Comparison of ENCODE assay signal across 14 mouse cellular contexts in genomic region chr7:117419041-117419440, GRCm38 (mm10). TPM values are rescaled to one million over a fixed set of nuclear protein-coding genes. Genes with fewer than 3 reads are reported as not detected.
A peak's percentile ranks its signal among the peaks of the same experiment; 100 is the strongest.
DNase-seq lines count a peak whose midpoint lies in the region; ATAC-seq and TF ChIP-seq lines count a peak whose summit lies in the region.
"Had no signal": no experiment of that assay in that cellular context is flagged by ENCODE, and none has a peak within 500 bp of the region (broad histone marks: within the 10 kb centered on the region; RNA-seq: fewer than 3 reads in every experiment).

No protein-coding gene starts in this region.

- peak; percentile 48 for DNase-seq in embryonic facial prominence, embryonic 14.5 days (ENCODE audit: low spot score)
- DNase-seq in embryonic facial prominence, embryonic 10.5 days (ENCODE audit: low spot score) = no peak
- peak; percentile 28 for DNase-seq in lung, embryonic 14.5 days
- no peak for DNase-seq in lung, adult 18-20 months
- DNase-seq in retina, postnatal 1 day = peak; percentile 65
- no peak for DNase-seq in embryo, embryonic 11 days
- no peak for DNase-seq in cerebellum, adult 11-12 months
- DNase-seq: cerebellum, adult 2 months had no signal

- H3K4me1 ChIP-seq in embryonic facial prominence, embryonic 14.5 days (ENCODE audit: control insufficient read depth, insufficient read depth, low read length) = peaks cover 16% of the 10 kb centered on the region
- peaks cover 26% of the 10 kb centered on the region for H3K4me1 ChIP-seq in embryonic facial prominence, embryonic 10.5 days
- H3K4me1 ChIP-seq in lung, embryonic 14.5 days (ENCODE audit: insufficient read depth) = no peaks in the 10 kb centered on the region
- peaks cover 19% of the 10 kb centered on the region for H3K4me1 ChIP-seq in hindbrain, embryonic 16.5 days (ENCODE audit: control insufficient read depth, insufficient read depth, low read depth, low read length)

- no peaks in the 10 kb centered on the region for H3K27me3 ChIP-seq in embryonic facial prominence, embryonic 14.5 days (replicated peaks; ENCODE audit: control insufficient read depth, insufficient read depth, low read length)
- no peaks in the 10 kb centered on the region for H3K27me3 ChIP-seq in embryonic facial prominence, embryonic 10.5 days (replicated peaks; ENCODE audit: low read depth, poor library complexity, severe bottlenecking)
- no peaks in the 10 kb centered on the region for H3K27me3 ChIP-seq in lung, embryonic 14.5 days (ENCODE audit: insufficient read depth, low read length)
- H3K27me3 ChIP-seq in hindbrain, embryonic 16.5 days (replicated peaks; ENCODE audit: control insufficient read depth, insufficient read depth, low read length) = no peaks in the 10 kb centered on the region
- H3K27me3 ChIP-seq: heart, embryonic 12.5 days; limb, embryonic 15.5 days had no signal

- H3K27ac ChIP-seq in embryonic facial prominence, embryonic 14.5 days (replicated peaks; ENCODE audit: low read depth, low read length) = no peak overlapping the region
- H3K27ac ChIP-seq in embryonic facial prominence, embryonic 10.5 days (replicated peaks) = no peak overlapping the region
- H3K27ac ChIP-seq in lung, embryonic 14.5 days (ENCODE audit: low read depth) = no peak overlapping the region
- H3K27ac ChIP-seq in hindbrain, embryonic 16.5 days (ENCODE audit: low read depth, low read length) = no peak overlapping the region
- H3K27ac ChIP-seq: limb, embryonic 15.5 days; macrophage had no signal

- 0 out of 2 replicates have a peak, but pooled peaks have one; percentile 19 for ATAC-seq in embryonic facial prominence, embryonic 14.5 days (ENCODE audit: low read depth)
- no peak for ATAC-seq in lung, embryonic 14.5 days (ENCODE audit: insufficient read depth)
- ATAC-seq in hindbrain, embryonic 16.5 days = peak; percentile 61

- H3K9me3 ChIP-seq in embryonic facial prominence, embryonic 14.5 days (ENCODE audit: control insufficient read depth, low read length) = no peaks in the 10 kb centered on the region
- H3K9me3 ChIP-seq in embryonic facial prominence, embryonic 10.5 days = no peaks in the 10 kb centered on the region
- no peaks in the 10 kb centered on the region for H3K9me3 ChIP-seq in lung, embryonic 14.5 days (ENCODE audit: low read depth, low read length)
- H3K9me3 ChIP-seq in hindbrain, embryonic 16.5 days (ENCODE audit: control insufficient read depth, low read length) = no peaks in the 10 kb centered on the region
- H3K9me3 ChIP-seq: heart, embryonic 12.5 days; limb, embryonic 15.5 days had no signal

- H3K4me2 ChIP-seq in embryonic facial prominence, embryonic 14.5 days (ENCODE audit: low read depth, low read length) = no peak overlapping the region
- no peak overlapping the region for H3K4me2 ChIP-seq in lung, embryonic 14.5 days
- H3K4me2 ChIP-seq in hindbrain, embryonic 16.5 days (ENCODE audit: low read length) = no peak overlapping the region
- H3K4me2 ChIP-seq: heart, embryonic 12.5 days; limb, embryonic 15.5 days had no signal

- 49% methylated on average over 5 of the region's 5 CpGs for WGBS in embryonic facial prominence, embryonic 14.5 days
- WGBS in embryonic facial prominence, embryonic 10.5 days = 69% methylated on average over 5 of the region's 5 CpGs
- WGBS in lung, embryonic 14.5 days = 45% methylated on average over 5 of the region's 5 CpGs
- 26% methylated on average over 5 of the region's 5 CpGs for WGBS in hindbrain, embryonic 16.5 days

- H3K4me3 ChIP-seq in embryonic facial prominence, embryonic 14.5 days (ENCODE audit: low read depth, low read length) = no peak overlapping the region
- no peak overlapping the region for H3K4me3 ChIP-seq in embryonic facial prominence, embryonic 10.5 days
- no peak overlapping the region for H3K4me3 ChIP-seq in lung, embryonic 14.5 days (ENCODE audit: low read depth, low read length)
- no peak overlapping the region for H3K4me3 ChIP-seq in hindbrain, embryonic 16.5 days (ENCODE audit: low read length)
- H3K4me3 ChIP-seq: erythroblast, embryonic 14.5 days; heart, embryonic 12.5 days; limb, embryonic 15.5 days had no signal

- no peak overlapping the region for H3K9ac ChIP-seq in embryonic facial prominence, embryonic 14.5 days (ENCODE audit: low read depth, low read length)
- H3K9ac ChIP-seq in lung, embryonic 14.5 days = no peak overlapping the region
- H3K9ac ChIP-seq in hindbrain, embryonic 16.5 days (ENCODE audit: low read depth, low read length) = no peak overlapping the region
- H3K9ac ChIP-seq: heart, embryonic 12.5 days; limb, embryonic 15.5 days had no signal

- no peaks in the 10 kb centered on the region for H3K36me3 ChIP-seq in embryonic facial prominence, embryonic 14.5 days (ENCODE audit: control insufficient read depth, insufficient read depth, low read length)
- no peaks in the 10 kb centered on the region for H3K36me3 ChIP-seq in embryonic facial prominence, embryonic 10.5 days (replicated peaks)
- H3K36me3 ChIP-seq in lung, embryonic 14.5 days (ENCODE audit: insufficient read depth) = no peaks in the 10 kb centered on the region
- H3K36me3 ChIP-seq in hindbrain, embryonic 16.5 days (ENCODE audit: control insufficient read depth, insufficient read depth, low read length) = no peaks in the 10 kb centered on the region
- H3K36me3 ChIP-seq: heart, embryonic 12.5 days; limb, embryonic 15.5 days had no signal

- TF ChIP-seq CTCF in lung, embryonic 14.5 days (IDR thresholded peaks at IDR 0.05; ENCODE audit: low read depth) = no peak

RNA-seq across cellular contexts. Expression of gene Xylt1, which starts 38.3 kb away (rescaled TPM):
- polyA plus RNA-seq in embryonic facial prominence, embryonic 14.5 days (2014; fragmentation: Nextera tagmentation; extraction: Ambion mirVana) = 3.0 and 3.6 TPM in 2 replicates
- 0.84 and 0.86 TPM in 2 replicates for polyA plus RNA-seq in embryonic facial prominence, embryonic 10.5 days (2016; fragmentation: Nextera tagmentation; extraction: Ambion mirVana)
- 1.0 and 1.3 TPM in 2 replicates for polyA plus RNA-seq in lung, embryonic 14.5 days (2014; fragmentation: Nextera tagmentation; extraction: Ambion mirVana)
- 2.9 TPM in 2 replicates for polyA plus RNA-seq in hindbrain, embryonic 16.5 days (2015; fragmentation: Nextera tagmentation; extraction: Ambion mirVana)
- polyA plus RNA-seq: C2C12 had no signal

Comparison
In these comparisons a context has a peak if more than half of its experiments do, and no peak if none do; other contexts are left out.
1. DNase-seq: peak in embryonic facial prominence, embryonic 14.5 days (single experiment), lung, embryonic 14.5 days (single experiment) and retina, postnatal 1 day (single experiment); none in embryonic facial prominence, embryonic 10.5 days (single experiment), lung, adult 18-20 months (0 of 2), embryo, embryonic 11 days (single experiment) and cerebellum, adult 11-12 months (single experiment).